Mouse (Mus musculus) thymus, adult 2 months (tissue): ENCODE data around the gene Hbb-bs.

Experiments
- CTCF ChIP-seq: fragments of 200-500 bp; IDR thresholded peaks from 2 replicates; pipeline ENCODE4 v1.5.1; 2012; ENCODE audit warnings: mild to moderate bottlenecking, control low read depth, low read length, moderate library complexity, borderline replicate concordance; ENCODE audit not compliant: control insufficient read depth, poor library complexity, insufficient read depth; ENCODE audit errors: extremely low read depth
- POLR2A ChIP-seq: fragments of 200-500 bp; IDR thresholded peaks from 2 replicates; pipeline ENCODE4 v1.6.1; 2012; ENCODE audit warnings: mild to moderate bottlenecking, low read length, control low read depth, moderate library complexity; ENCODE audit not compliant: control insufficient read depth, poor library complexity, insufficient read depth; ENCODE audit errors: extremely low read depth

GRCm38 (mm10) chr7:103865716-103866115 lies 37.8 kb upstream of the Hbb-bs start:
- TF ChIP-seq POLR2A (no peak), CTCF (no peak)
